In genomic region chr10:76681882-76682281, GRCm38 (mm10) we compare ENCODE assay signal across 10 mouse cellular contexts. TPM values are rescaled to one million over a fixed set of nuclear protein-coding genes. Genes with fewer than 3 reads are reported as not detected.
DNase-seq lines count a peak whose midpoint lies in the region; ATAC-seq and TF ChIP-seq lines count a peak whose summit lies in the region.
"Had no signal": no experiment of that assay in that cellular context is flagged by ENCODE, and none has a peak within 500 bp of the region (broad histone marks: within the 10 kb centered on the region; RNA-seq: fewer than 3 reads in every experiment).

No protein-coding gene starts in this region.

- H3K27me3 ChIP-seq in lung, postnatal 0 days (replicated peaks; ENCODE audit: insufficient read depth, low read length): no peaks in the 10 kb centered on the region
- no peaks in the 10 kb centered on the region for H3K27me3 ChIP-seq in kidney, postnatal 0 days (ENCODE audit: insufficient read depth, low read length)
- H3K27me3 ChIP-seq in hindbrain, embryonic 14.5 days (ENCODE audit: control insufficient read depth, insufficient read depth, low read length): no peaks in the 10 kb centered on the region
- H3K27me3 ChIP-seq in hindbrain, embryonic 11.5 days (ENCODE audit: control insufficient read depth, insufficient read depth, low read length): no peaks in the 10 kb centered on the region

- no peak for TF ChIP-seq CTCF in lung, postnatal 0 days (IDR thresholded peaks at IDR 0.05)
- no peak for TF ChIP-seq CTCF in kidney, postnatal 0 days (IDR thresholded peaks at IDR 0.05; ENCODE audit: low read depth)

- WGBS in lung, postnatal 0 days: 66% methylated on average over 3 of the region's 3 CpGs
- 70% methylated on average over 3 of the region's 3 CpGs for WGBS in kidney, postnatal 0 days
- WGBS in hindbrain, embryonic 14.5 days: 86% methylated on average over 3 of the region's 3 CpGs
- 73% methylated on average over 3 of the region's 3 CpGs for WGBS in hindbrain, embryonic 11.5 days

- no peaks in the 10 kb centered on the region; the same call in 1 of the 2 replicates for H3K4me1 ChIP-seq in lung, postnatal 0 days (ENCODE audit: insufficient read depth, low read depth, low read length)
- H3K4me1 ChIP-seq in kidney, postnatal 0 days (replicated peaks; ENCODE audit: insufficient read depth, low read length): no peaks in the 10 kb centered on the region
- no peaks in the 10 kb centered on the region for H3K4me1 ChIP-seq in hindbrain, embryonic 14.5 days (replicated peaks; ENCODE audit: control insufficient read depth, insufficient read depth, low read length)
- no peaks in the 10 kb centered on the region for H3K4me1 ChIP-seq in hindbrain, embryonic 11.5 days (replicated peaks; ENCODE audit: control insufficient read depth, insufficient read depth, low read length)
- H3K4me1 ChIP-seq: midbrain, embryonic 12.5 days had no signal

- H3K27ac ChIP-seq in lung, postnatal 0 days (ENCODE audit: low read length): peak overlapping the region; percentile 74
- H3K27ac ChIP-seq in kidney, postnatal 0 days: peak overlapping the region; percentile 57
- no peak overlapping the region for H3K27ac ChIP-seq in hindbrain, embryonic 14.5 days
- no peak overlapping the region for H3K27ac ChIP-seq in hindbrain, embryonic 11.5 days (ENCODE audit: low read depth, low read length)
- H3K27ac ChIP-seq: midbrain, embryonic 12.5 days had no signal

- no peak overlapping the region for H3K4me3 ChIP-seq in lung, postnatal 0 days (ENCODE audit: low read depth, low read length)
- no peak overlapping the region for H3K4me3 ChIP-seq in kidney, postnatal 0 days (replicated peaks; ENCODE audit: low read depth, low read length)
- H3K4me3 ChIP-seq in hindbrain, embryonic 14.5 days (replicated peaks; ENCODE audit: low read length): no peak overlapping the region
- H3K4me3 ChIP-seq in hindbrain, embryonic 11.5 days (ENCODE audit: low read depth, low read length): no peak overlapping the region
- H3K4me3 ChIP-seq: midbrain, embryonic 12.5 days had no signal

- H3K4me2 ChIP-seq in lung, postnatal 0 days (replicated peaks; ENCODE audit: low read depth, low read length): no peak overlapping the region
- no peak overlapping the region for H3K4me2 ChIP-seq in kidney, postnatal 0 days (ENCODE audit: low read length)
- H3K4me2 ChIP-seq in hindbrain, embryonic 14.5 days (replicated peaks): no peak overlapping the region
- no peak overlapping the region for H3K4me2 ChIP-seq in hindbrain, embryonic 11.5 days (replicated peaks; ENCODE audit: low read depth, low read length)
- H3K4me2 ChIP-seq: midbrain, embryonic 12.5 days had no signal

- peak; percentile 60 for ATAC-seq in lung, postnatal 0 days
- 0 out of 2 replicates have a peak, but pooled peaks have one; percentile 17 for ATAC-seq in kidney, postnatal 0 days (replicated peaks; ENCODE audit: low FRiP score, low read depth)
- ATAC-seq in hindbrain, embryonic 14.5 days (ENCODE audit: low FRiP score): no peak
- no peak for ATAC-seq in hindbrain, embryonic 11.5 days (ENCODE audit: low FRiP score)

- H3K36me3 ChIP-seq in lung, postnatal 0 days (ENCODE audit: insufficient read depth, low read length): no peaks in the 10 kb centered on the region
- H3K36me3 ChIP-seq in kidney, postnatal 0 days (ENCODE audit: insufficient read depth, low read length): no peaks in the 10 kb centered on the region
- no peaks in the 10 kb centered on the region for H3K36me3 ChIP-seq in hindbrain, embryonic 14.5 days (replicated peaks; ENCODE audit: control insufficient read depth, insufficient read depth)
- no peaks in the 10 kb centered on the region for H3K36me3 ChIP-seq in hindbrain, embryonic 11.5 days (ENCODE audit: control insufficient read depth, insufficient read depth, low read length)
- H3K36me3 ChIP-seq: midbrain, embryonic 12.5 days had no signal

- DNase-seq in lung, postnatal 0 days (ENCODE audit: low spot score): peak; percentile 69
- DNase-seq in lung, adult 18-20 months: no peak
- peak; percentile 38 to 61 for DNase-seq in heart, postnatal 14 days
- peak; percentile 75 for DNase-seq in kidney, postnatal 0 days (ENCODE audit: low spot score)
- DNase-seq in right cerebral cortex, adult 2 months (ENCODE audit: low spot score in 2 of 2): no peak
- no peak for DNase-seq in hindbrain, embryonic 14.5 days (ENCODE audit: low spot score)
- no peak for DNase-seq in hindbrain, embryonic 11.5 days (ENCODE audit: low spot score)
- no peak for DNase-seq in ovary, adult 18-20 months (ENCODE audit: low spot score)

- intact Hi-C loops in heart, postnatal 14 days (cut with DNase I): no loop called here

- no peak overlapping the region for H3K9ac ChIP-seq in lung, postnatal 0 days (replicated peaks; ENCODE audit: low read depth)
- no peak overlapping the region for H3K9ac ChIP-seq in kidney, postnatal 0 days (ENCODE audit: low read depth, low read length)
- no peak overlapping the region for H3K9ac ChIP-seq in hindbrain, embryonic 14.5 days
- H3K9ac ChIP-seq in hindbrain, embryonic 11.5 days (ENCODE audit: low read depth, low read length): no peak overlapping the region
- H3K9ac ChIP-seq: midbrain, embryonic 12.5 days had no signal

- H3K9me3 ChIP-seq in lung, postnatal 0 days (ENCODE audit: low read length): no peaks in the 10 kb centered on the region
- H3K9me3 ChIP-seq in kidney, postnatal 0 days (replicated peaks; ENCODE audit: low read length): no peaks in the 10 kb centered on the region
- H3K9me3 ChIP-seq in hindbrain, embryonic 14.5 days (ENCODE audit: control insufficient read depth, low read length): no peaks in the 10 kb centered on the region
- no peaks in the 10 kb centered on the region for H3K9me3 ChIP-seq in hindbrain, embryonic 11.5 days (ENCODE audit: control insufficient read depth, low read length)
- H3K9me3 ChIP-seq: midbrain, embryonic 12.5 days had no signal

- TF ChIP-seq EP300 in lung, postnatal 0 days (IDR thresholded peaks at IDR 0.05): peak; percentile 67; the same call in 1 of the 2 replicates

RNA-seq across cellular contexts. Expression of gene Col6a1, which starts 44.1 kb away (rescaled TPM):
- polyA plus RNA-seq in lung, postnatal 0 days (2015; fragmentation: Nextera tagmentation; extraction: Ambion mirVana): 344 and 387 TPM in 2 replicates
- 100 to 1,000 TPM; 142 to 151 TPM for total RNA-seq in heart, postnatal 14 days (2021)
- 80.9 and 81.3 TPM in 2 replicates for polyA plus RNA-seq in kidney, postnatal 0 days (2015; fragmentation: Nextera tagmentation; extraction: Ambion mirVana)
- polyA plus RNA-seq in hindbrain, embryonic 14.5 days (2014; fragmentation: Nextera tagmentation; extraction: Ambion mirVana): 24.7 and 26.4 TPM in 2 replicates
- polyA plus RNA-seq in hindbrain, embryonic 11.5 days (2014; fragmentation: Nextera tagmentation; extraction: Ambion mirVana): 15.7 and 16.7 TPM in 2 replicates
- total RNA-seq: neutrophil, adult 5-6 weeks had no signal

RNA-seq across cellular contexts. Expression of gene Col6a2, which starts 58.5 kb away (rescaled TPM):
- polyA plus RNA-seq in lung, postnatal 0 days (2015; fragmentation: Nextera tagmentation; extraction: Ambion mirVana): 242 and 272 TPM in 2 replicates
- 100 to 1,000 TPM; 169 to 173 TPM for total RNA-seq in heart, postnatal 14 days (2021)
- 63.9 and 64.2 TPM in 2 replicates for polyA plus RNA-seq in kidney, postnatal 0 days (2015; fragmentation: Nextera tagmentation; extraction: Ambion mirVana)
- 15.7 and 19.9 TPM in 2 replicates for polyA plus RNA-seq in hindbrain, embryonic 14.5 days (2014; fragmentation: Nextera tagmentation; extraction: Ambion mirVana)
- polyA plus RNA-seq in hindbrain, embryonic 11.5 days (2014; fragmentation: Nextera tagmentation; extraction: Ambion mirVana): 12.6 and 13.3 TPM in 2 replicates
- total RNA-seq: neutrophil, adult 5-6 weeks had no signal

Comparison
In these comparisons a context has a peak if more than half of its experiments do, and no peak if none do; other contexts are left out.
1. DNase-seq: peak in lung, postnatal 0 days (single experiment), heart, postnatal 14 days (2 of 2) and kidney, postnatal 0 days (single experiment); none in lung, adult 18-20 months (0 of 2), right cerebral cortex, adult 2 months (0 of 2), hindbrain, embryonic 14.5 days (single experiment), hindbrain, embryonic 11.5 days (single experiment) and ovary, adult 18-20 months (single experiment).
2. ATAC-seq: peak in lung, postnatal 0 days (single experiment) and kidney, postnatal 0 days (single experiment); none in hindbrain, embryonic 14.5 days (single experiment) and hindbrain, embryonic 11.5 days (single experiment).
3. H3K27ac ChIP-seq: peak in lung, postnatal 0 days (single experiment) and kidney, postnatal 0 days (single experiment); none in hindbrain, embryonic 14.5 days (single experiment) and hindbrain, embryonic 11.5 days (single experiment).